8 mouse cellular contexts compared by ENCODE assay signal in genomic region chr5:149053352-149054168, GRCm38 (mm10). TPM values are rescaled to one million over a fixed set of nuclear protein-coding genes. Genes with fewer than 3 reads are reported as not detected.
DNase-seq lines count a peak whose midpoint lies in the region; ATAC-seq lines count a peak whose summit lies in the region.

No protein-coding gene starts in this region.

- H3K36me3 ChIP-seq in forebrain, embryonic 12.5 days (replicated peaks), result peaks cover 16% of the 10 kb centered on the region; the same call in 1 of the 2 replicates
- peaks cover 22% of the 10 kb centered on the region for H3K36me3 ChIP-seq in liver, embryonic 12.5 days
- peaks cover 14% of the 10 kb centered on the region for H3K36me3 ChIP-seq in stomach, embryonic 14.5 days (ENCODE audit: control insufficient read depth, insufficient read depth, low read length)

- no peaks in the 10 kb centered on the region for H3K9me3 ChIP-seq in forebrain, embryonic 12.5 days
- no peaks in the 10 kb centered on the region for H3K9me3 ChIP-seq in liver, embryonic 12.5 days (replicated peaks)
- H3K9me3 ChIP-seq in stomach, embryonic 14.5 days (ENCODE audit: control insufficient read depth, low read depth, low read length), result no peaks in the 10 kb centered on the region

- no peaks in the 10 kb centered on the region for H3K27me3 ChIP-seq in forebrain, embryonic 12.5 days
- no peaks in the 10 kb centered on the region for H3K27me3 ChIP-seq in liver, embryonic 12.5 days (replicated peaks)
- H3K27me3 ChIP-seq in stomach, embryonic 14.5 days (ENCODE audit: control insufficient read depth, insufficient read depth, low read length), result no peaks in the 10 kb centered on the region

- ATAC-seq in forebrain, embryonic 12.5 days (ENCODE audit: low FRiP score), result peak; percentile 59
- peak; percentile 68 for ATAC-seq in liver, embryonic 12.5 days
- ATAC-seq in stomach, embryonic 14.5 days (ENCODE audit: insufficient number of reproducible peaks, insufficient read depth, low FRiP score, low read depth), result no peak

- WGBS in forebrain, embryonic 12.5 days, result 3% methylated on average over 29 of the region's 34 CpGs
- 6% methylated on average over 31 of the region's 34 CpGs for WGBS in liver, embryonic 12.5 days (ENCODE audit: insufficient replicate concordance)
- WGBS in stomach, embryonic 14.5 days, result 2% methylated on average over 30 of the region's 34 CpGs

- peak; percentile 35 to 40 for DNase-seq in frontal cortex, postnatal 10 days (ENCODE audit: low spot score in 2 of 2)
- DNase-seq in frontal cortex, adult 2 months (ENCODE audit: extremely low spot score in 1 of 2, low spot score in 1 of 2), result no peak
- DNase-seq in retina, postnatal 1 day, result peak; percentile 60
- DNase-seq in retina, embryonic 14.5 days (ENCODE audit: low spot score), result no peak
- no peak for DNase-seq in layer of hippocampus, adult 8-10 months (ENCODE audit: low spot score in 2 of 2)

- H3K27ac ChIP-seq in forebrain, embryonic 12.5 days, result peak overlapping the region; percentile 100
- H3K27ac ChIP-seq in liver, embryonic 12.5 days, result peak overlapping the region; percentile 98
- H3K27ac ChIP-seq in stomach, embryonic 14.5 days (ENCODE audit: low read length), result peak overlapping the region; percentile 98

- H3K9ac ChIP-seq in forebrain, embryonic 12.5 days, result peak overlapping the region; percentile 91
- H3K9ac ChIP-seq in liver, embryonic 12.5 days, result peak overlapping the region; percentile 100
- peak overlapping the region; percentile 68 for H3K9ac ChIP-seq in stomach, embryonic 14.5 days (replicated peaks; ENCODE audit: low read depth, low read length)

- peak overlapping the region; percentile 92 for H3K4me3 ChIP-seq in forebrain, embryonic 12.5 days (replicated peaks)
- peak overlapping the region; percentile 95 for H3K4me3 ChIP-seq in liver, embryonic 12.5 days
- H3K4me3 ChIP-seq in stomach, embryonic 14.5 days (ENCODE audit: low read depth, low read length), result peak overlapping the region; percentile 63

- H3K4me2 ChIP-seq in forebrain, embryonic 12.5 days, result peak overlapping the region; percentile 89
- peak overlapping the region; percentile 97 for H3K4me2 ChIP-seq in liver, embryonic 12.5 days
- peak overlapping the region; percentile 92 for H3K4me2 ChIP-seq in stomach, embryonic 14.5 days (replicated peaks; ENCODE audit: low read depth, low read length)

- H3K4me1 ChIP-seq in forebrain, embryonic 12.5 days, result peaks cover 23% of the 10 kb centered on the region
- H3K4me1 ChIP-seq in liver, embryonic 12.5 days, result peaks cover 24% of the 10 kb centered on the region
- peaks cover 3% of the 10 kb centered on the region; the same call in 1 of the 2 replicates for H3K4me1 ChIP-seq in stomach, embryonic 14.5 days (ENCODE audit: control insufficient read depth, insufficient read depth, low read length)

RNA-seq across cellular contexts. Expression of gene Gm42791, which starts 58.6 kb away (rescaled TPM):
- polyA plus RNA-seq in frontal cortex, adult 2 months (2012; rRNA removed), result not detected in 2 replicates
- 4.3 and 4.9 TPM in 2 replicates for polyA plus RNA-seq in forebrain, embryonic 12.5 days (2016; fragmentation: Nextera tagmentation; extraction: Ambion mirVana)
- polyA plus RNA-seq in liver, embryonic 12.5 days (2016; fragmentation: Nextera tagmentation; extraction: Ambion mirVana), result 0.51 and 1.7 TPM in 2 replicates
- not detected in 2 replicates for polyA plus RNA-seq in stomach, embryonic 14.5 days (2014; fragmentation: Nextera tagmentation; extraction: Ambion mirVana)
- total RNA-seq in layer of hippocampus, adult 8-10 months (2022), result 10 to 100 TPM; 20.4 to 38.3 (median 34.6) TPM

Comparison
In these comparisons a context has a peak if more than half of its experiments do, and no peak if none do; other contexts are left out.
1. DNase-seq: peak in frontal cortex, postnatal 10 days (2 of 2) and retina, postnatal 1 day (single experiment); none in frontal cortex, adult 2 months (0 of 2), retina, embryonic 14.5 days (single experiment) and layer of hippocampus, adult 8-10 months (0 of 2).
2. Peak in every context shown above with its lines, with median percentiles within 50 percentile points of each other: H3K27ac ChIP-seq, H3K4me2 ChIP-seq, H3K4me3 ChIP-seq and H3K9ac ChIP-seq.